Mouse (Mus musculus) heart, postnatal 0 days (tissue): ENCODE measurements at regions not wholly inside any gene's neighbourhood (a gene's known extent, or its start where the extent isn't known, plus 50 kb on each side); places are given as distances from the start of the nearest gene placed in this dataset.

ENCODE experiments used
- CTCF ChIP-seq: IDR thresholded peaks from 2 replicates; pipeline ENCODE4 v1.5.1; 2016; ENCODE audit warnings: antibody characterized with exemption, control low read depth, low read depth
- EP300 ChIP-seq: IDR thresholded peaks from 2 replicates; pipeline ENCODE4 v1.6.1; 2016; ENCODE audit warnings: antibody characterized with exemption, low read depth

GRCm38 (mm10) chr2:123312277-123312617 is 547.2 kb downstream of the Sqor start:
- TF ChIP-seq CTCF (peak; percentile 90), EP300 (no peak)
